Mouse (Mus musculus) spleen, adult 12 weeks (tissue): ENCODE results near the gene Hrg.
"Not testable (repeated sequence)": the region's sequence is repeated elsewhere in the genome, so short reads cannot be mapped to it uniquely, and the experiment has no call there.

Experiments used
- DNase-seq: peaks from one replicate; pipeline ENCODE4 v3.0.0; 2022; ENCODE audit warnings: low spot score

Hrg gene

GRCm38 (mm10) chr16:22961073-22961472 is 10.2 kb downstream of the Hrg start:
- no peak for DNase-seq

- no peak for DNase-seq
Measured at GRCm38 (mm10) chr16:22962256-22962655, 11.4 kb downstream of the Hrg start.

- no peak for DNase-seq
Measured at GRCm38 (mm10) chr16:22963293-22963692, 12.4 kb downstream of the Hrg start.

GRCm38 (mm10) chr16:22967383-22968030 is 16.6 kb downstream of the Hrg start:
- DNase-seq, result no peak

- not testable (repeated sequence) for DNase-seq
Measured at GRCm38 (mm10) chr16:22996951-22997350, 46.1 kb downstream of the Hrg start.
